Mouse (Mus musculus) liver, embryonic 14.5 days (tissue): ENCODE data around the gene Fyn. TPM values are rescaled to one million over a fixed set of nuclear protein-coding genes. Genes with fewer than 3 reads are reported as not detected.

ENCODE experiments used
- ATAC-seq: fragments of 200-750 bp; cut with Nextera tagmentation; 2 replicates; pipeline ENCODE4 v1.8.0; 2017; ENCODE audit warnings: moderate number of reproducible peaks, mild to moderate bottlenecking, moderate library complexity; ENCODE audit not compliant: insufficient read depth
- DNase-seq, 3 experiments: peaks; one replicate each; pipeline ENCODE4 v3.0.0-alpha.2; 2012 to 2013; ENCODE audit warnings: low read depth in 3 of 3, low spot score in 3 of 3
- H3K27ac ChIP-seq: fragments of 300-500 bp; sonication (generic); 2 replicates; pipeline ENCODE4 v1.5.1; 2014; ENCODE audit warnings: moderate library complexity, mild to moderate bottlenecking, control low read depth, inconsistent platforms
- H3K27me3 ChIP-seq: fragments of 300-500 bp; sonication (generic); 2 replicates; pipeline ENCODE4 v1.6.1; 2014; ENCODE audit warnings: mild to moderate bottlenecking, low read length, moderate library complexity; ENCODE audit not compliant: control insufficient read depth, insufficient read depth
- H3K36me3 ChIP-seq: fragments of 300-500 bp; sonication (generic); replicated peaks from 2 replicates; pipeline ENCODE4 v1.6.1; 2014; ENCODE audit warnings: low read depth; ENCODE audit not compliant: control insufficient read depth, insufficient read depth
- H3K4me1 ChIP-seq, 2 experiments: fragments of 200-500 bp in 1 of 2; fragments of 300-500 bp in 1 of 2; sonication (generic) in 1 of 2; replicated peaks; 2 replicates each; pipeline ENCODE4 v1.6.1; 2012 to 2014; ENCODE audit warnings: antibody characterized with exemption in 1 of 2, inconsistent platforms in 1 of 2, low read length in 1 of 2; ENCODE audit not compliant: control insufficient read depth in 2 of 2, insufficient read depth in 2 of 2
- H3K4me2 ChIP-seq: fragments of 300-500 bp; sonication (generic); 2 replicates; pipeline ENCODE4 v1.6.1; 2014; ENCODE audit warnings: low read depth, mild to moderate bottlenecking, control low read depth, moderate library complexity
- H3K4me3 ChIP-seq, 2 experiments: fragments of 200-500 bp in 1 of 2; fragments of 300-500 bp in 1 of 2; sonication (generic) in 1 of 2; 2 replicates each; pipeline ENCODE4 v1.5.1; 2012 to 2014; ENCODE audit warnings: low read depth in 2 of 2, low read length in 2 of 2, mild to moderate bottlenecking in 2 of 2, control low read depth in 1 of 2, inconsistent platforms in 1 of 2, moderate library complexity in 1 of 2; ENCODE audit not compliant: insufficient read depth in 1 of 2
- H3K9ac ChIP-seq: fragments of 300-500 bp; sonication (generic); replicated peaks from 2 replicates; pipeline ENCODE4 v1.6.1; 2014; ENCODE audit warnings: mild to moderate bottlenecking, control low read depth, moderate library complexity
- H3K9me3 ChIP-seq: fragments of 300-500 bp; sonication (generic); 2 replicates; pipeline ENCODE4 v1.6.1; 2016; ENCODE audit warnings: low read length, mixed read lengths; ENCODE audit not compliant: control insufficient read depth
- CTCF ChIP-seq: IDR thresholded peaks from 2 replicates; pipeline ENCODE4 v1.5.1; 2016; ENCODE audit warnings: antibody characterized with exemption, low read depth, control low read depth
- EP300 ChIP-seq: IDR thresholded peaks from 2 replicates; pipeline ENCODE4 v1.6.1; 2016; ENCODE audit warnings: antibody characterized with exemption, low read depth
- WGBS: fragments of 180-500 bp; shearing (Covaris S2); extraction: QIAGEN DNeasy Blood & Tissue Kit; methylation state at CpG from one replicate; pipeline ENCODE4 v1.1.7; 2014; ENCODE audit not compliant: insufficient replicate concordance; 5-methylcytosine and 5-hydroxymethylcytosine counted together
- polyA plus RNA-seq, 2 experiments: library from polyadenylated mRNA; depleted of rRNA in 1 of 2; stranded (reverse) in 1 of 2; unstranded in 1 of 2; fragments of >200 nt; fragmentation: Nextera tagmentation in 1 of 2; extraction: Ambion mirVana in 1 of 2; gene quantifications; 2 replicates each; pipeline versions ENCODE4 v1.2.1 to v1.2.3; 2012 to 2014

Gene Fyn
- polyA plus RNA-seq, 2 experiments: 8.2 to 9.8 TPM

GRCm38 (mm10) chr10:39328661-39329060 is 40.0 kb upstream of the Fyn start:
- H3K9ac ChIP-seq: no peak overlapping the region
- H3K4me3 ChIP-seq: no peak overlapping the region
- no peaks in the 10 kb centered on the region for H3K9me3 ChIP-seq
- DNase-seq: no peak
- no peak for ATAC-seq
- H3K36me3 ChIP-seq: no peaks in the 10 kb centered on the region
- no peak overlapping the region for H3K4me2 ChIP-seq
- 49% methylated on average over 2 of the region's 2 CpGs for WGBS
- H3K27ac ChIP-seq: no peak overlapping the region
- no peaks in the 10 kb centered on the region for H3K27me3 ChIP-seq
- H3K4me1 ChIP-seq: no peaks in the 10 kb centered on the region
- TF ChIP-seq CTCF (no peak), EP300 (no peak)

- H3K9ac ChIP-seq: no peak overlapping the region
- DNase-seq: no peak
- TF ChIP-seq EP300: no peak
- TF ChIP-seq CTCF: no peak
Measured at GRCm38 (mm10) chr10:39334320-39334719, 34.3 kb upstream of the Fyn start.

DNA sequence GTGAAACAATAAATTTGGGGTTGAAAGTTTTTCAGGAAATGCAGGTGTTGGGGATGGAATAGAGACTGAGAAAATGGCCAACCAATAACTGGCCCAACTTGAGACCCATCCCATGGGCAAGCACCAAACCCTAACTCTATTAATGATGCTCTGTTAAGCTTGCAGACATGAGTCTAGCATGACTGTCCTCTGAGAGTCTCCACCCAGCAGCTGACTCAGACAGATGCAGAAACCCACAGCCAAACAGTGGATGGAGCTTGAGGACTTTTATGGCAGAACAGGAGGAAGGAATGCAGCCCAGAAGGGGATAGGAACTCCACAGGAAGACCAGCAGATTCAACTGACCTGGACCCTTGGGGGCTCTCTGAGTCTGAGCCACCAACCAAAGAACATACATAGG is 32.8 kb upstream of the Fyn start:
- no peaks in the 10 kb centered on the region for H3K9me3 ChIP-seq
- no peaks in the 10 kb centered on the region for H3K36me3 ChIP-seq
- no peaks in the 10 kb centered on the region for H3K4me1 ChIP-seq
- no peak overlapping the region for H3K4me3 ChIP-seq
- no peak for TF ChIP-seq CTCF
- TF ChIP-seq EP300: no peak
- ATAC-seq (no peak), DNase-seq (no peak)
- no peaks in the 10 kb centered on the region for H3K27me3 ChIP-seq
- H3K4me2 ChIP-seq: no peak overlapping the region
- no peak overlapping the region for H3K9ac ChIP-seq
- no peak overlapping the region for H3K27ac ChIP-seq

More at GRCm38 (mm10) chr10:39334320-39334719, 34.3 kb upstream of the Fyn start:
- no peak for ATAC-seq
- WGBS: 30% methylated on average over 3 of the region's 3 CpGs
- no peak overlapping the region for H3K4me2 ChIP-seq
- no peaks in the 10 kb centered on the region for H3K27me3 ChIP-seq
- no peaks in the 10 kb centered on the region for H3K36me3 ChIP-seq
- H3K27ac ChIP-seq: no peak overlapping the region
- no peaks in the 10 kb centered on the region for H3K9me3 ChIP-seq
- no peaks in the 10 kb centered on the region for H3K4me1 ChIP-seq
- H3K4me3 ChIP-seq: no peak overlapping the region

DNA sequence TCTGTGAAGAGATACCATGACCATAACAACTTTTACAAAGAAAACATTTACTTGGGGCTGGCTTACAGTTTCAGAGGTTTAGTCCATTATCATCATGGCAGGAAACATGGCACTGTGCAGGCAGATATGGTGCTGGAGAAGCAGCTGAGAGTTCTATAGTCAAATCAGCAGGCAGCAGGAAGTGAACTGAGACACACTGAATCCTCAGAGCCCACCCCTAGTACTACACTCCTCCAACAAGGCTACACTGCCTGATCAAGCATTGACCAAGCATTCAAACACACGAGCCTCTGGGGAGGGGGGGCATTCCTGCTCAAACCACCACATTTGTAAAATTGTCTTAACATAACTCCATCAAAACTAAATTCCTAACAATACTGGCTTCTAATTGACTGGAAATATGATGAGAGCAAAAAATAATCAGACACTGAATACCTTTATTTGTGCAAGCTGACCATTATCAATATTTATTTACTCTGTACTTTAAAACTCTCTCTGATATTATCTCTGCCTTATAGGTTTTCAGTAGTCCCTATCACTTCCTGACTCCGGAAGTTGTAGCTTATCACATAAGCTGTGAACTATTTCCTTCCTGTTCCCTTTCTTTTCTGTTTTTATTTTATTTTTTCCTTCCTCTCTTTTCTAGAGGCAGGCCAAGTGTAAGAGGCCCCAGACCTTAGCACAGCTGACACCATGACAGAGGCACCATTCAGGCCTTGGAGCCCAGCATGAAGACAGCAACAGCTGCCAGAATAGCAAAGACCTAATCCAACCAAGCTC is 29.3 kb upstream of the Fyn start:
- Histone ChIP-seq H3K36me3 (no peaks in the 10 kb centered on the region), H3K27me3 (no peaks in the 10 kb centered on the region), H3K4me1 (no peaks in the 10 kb centered on the region), H3K4me2 (no peak overlapping the region), H3K9ac (no peak overlapping the region), H3K27ac (no peak overlapping the region), H3K4me3 (no peak overlapping the region), H3K9me3 (no peaks in the 10 kb centered on the region)
- DNase-seq (no peak), ATAC-seq (no peak)
- WGBS: 23% methylated on average over 2 of the region's 2 CpGs
- TF ChIP-seq EP300: no peak
- no peak for TF ChIP-seq CTCF

DNA sequence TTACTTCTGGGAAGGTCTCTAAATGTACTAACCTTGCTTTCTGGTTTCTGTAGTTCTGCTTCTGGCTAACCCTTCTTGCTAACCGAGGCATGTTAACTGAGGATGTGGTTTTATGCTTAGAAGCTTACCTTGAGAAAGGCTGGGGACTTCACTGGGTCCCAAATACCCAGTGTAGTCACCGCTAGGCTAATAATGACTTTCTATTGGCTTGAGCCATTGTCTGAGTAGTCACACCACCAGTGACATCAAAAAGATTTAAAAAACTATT is 28.8 kb upstream of the Fyn start:
- H3K36me3 ChIP-seq: no peaks in the 10 kb centered on the region
- no peak for TF ChIP-seq CTCF
- no peak for TF ChIP-seq EP300
- no peak overlapping the region for H3K4me2 ChIP-seq
- H3K27ac ChIP-seq: no peak overlapping the region
- 52% methylated on average over 2 of the region's 2 CpGs for WGBS
- no peaks in the 10 kb centered on the region for H3K9me3 ChIP-seq
- H3K4me3 ChIP-seq: no peak overlapping the region
- no peaks in the 10 kb centered on the region for H3K27me3 ChIP-seq
- ATAC-seq: no peak
- no peak overlapping the region for H3K9ac ChIP-seq
- no peak for DNase-seq
- H3K4me1 ChIP-seq: no peaks in the 10 kb centered on the region
